9 mouse cellular contexts compared by ENCODE assay signal in the genomic region with DNA sequence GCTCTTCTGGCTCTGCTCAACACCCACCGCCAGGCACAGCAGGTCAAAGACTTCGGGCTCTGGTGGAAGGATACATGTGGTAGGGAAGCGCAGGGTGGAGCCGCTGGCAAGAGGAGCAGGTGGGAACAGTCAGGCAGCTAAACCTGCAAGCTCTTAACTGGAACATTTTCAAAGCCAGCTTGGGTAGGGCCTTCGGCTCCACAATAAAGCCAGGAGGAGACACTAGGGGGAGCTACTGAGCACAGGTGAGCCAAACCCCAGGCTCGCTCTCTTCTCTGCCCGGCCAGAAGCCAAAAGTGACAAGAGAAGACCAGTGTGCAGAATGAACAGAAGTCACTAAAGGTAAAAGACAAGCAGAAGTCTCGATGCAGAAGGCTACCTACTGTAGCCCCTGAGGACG. TPM values are rescaled to one million over a fixed set of nuclear protein-coding genes. Genes with fewer than 3 reads are reported as not detected.
DNase-seq lines count a peak whose midpoint lies in the region; ATAC-seq and TF ChIP-seq lines count a peak whose summit lies in the region.
"Had no signal": no experiment of that assay in that cellular context is flagged by ENCODE, and none has a peak within 500 bp of the region (broad histone marks: within the 10 kb centered on the region; RNA-seq: fewer than 3 reads in every experiment).

No protein-coding gene starts in this region.

- 93% methylated on average over 9 of the region's 9 CpGs for WGBS in heart, postnatal 0 days
- WGBS in embryonic facial prominence, embryonic 14.5 days, result 86% methylated on average over 9 of the region's 9 CpGs
- WGBS in hindbrain, embryonic 13.5 days, result 86% methylated on average over 9 of the region's 9 CpGs

- H3K9ac ChIP-seq in heart, postnatal 0 days (replicated peaks; ENCODE audit: low read depth, low read length), result no peak overlapping the region
- no peak overlapping the region for H3K9ac ChIP-seq in embryonic facial prominence, embryonic 14.5 days (ENCODE audit: low read depth, low read length)
- H3K9ac ChIP-seq in hindbrain, embryonic 13.5 days, result no peak overlapping the region

- no peak for TF ChIP-seq EP300 in heart, postnatal 0 days (IDR thresholded peaks at IDR 0.05; ENCODE audit: low read depth)

- no peaks in the 10 kb centered on the region for H3K4me1 ChIP-seq in heart, postnatal 0 days (ENCODE audit: control insufficient read depth, insufficient read depth)
- no peaks in the 10 kb centered on the region for H3K4me1 ChIP-seq in embryonic facial prominence, embryonic 14.5 days (ENCODE audit: control insufficient read depth, insufficient read depth, low read length)
- no peaks in the 10 kb centered on the region for H3K4me1 ChIP-seq in hindbrain, embryonic 13.5 days (replicated peaks)

- ATAC-seq in heart, postnatal 0 days (ENCODE audit: insufficient read depth, low read depth), result no peak
- no peak for ATAC-seq in embryonic facial prominence, embryonic 14.5 days (ENCODE audit: low read depth)
- ATAC-seq in hindbrain, embryonic 13.5 days (ENCODE audit: low FRiP score), result no peak

- peaks cover 65% of the 10 kb centered on the region for H3K36me3 ChIP-seq in heart, postnatal 0 days (replicated peaks; ENCODE audit: control insufficient read depth, insufficient read depth, low read length)
- peaks cover 67% of the 10 kb centered on the region for H3K36me3 ChIP-seq in embryonic facial prominence, embryonic 14.5 days (ENCODE audit: control insufficient read depth, insufficient read depth, low read length)
- H3K36me3 ChIP-seq in hindbrain, embryonic 13.5 days, result peaks cover 61% of the 10 kb centered on the region

- no peak for DNase-seq in heart, postnatal 0 days (ENCODE audit: low spot score)
- no peak for DNase-seq in heart, adult 9 months (ENCODE audit: low spot score in 2 of 2)
- peak; percentile 40 for DNase-seq in A20 (ENCODE audit: low read depth, low spot score)
- DNase-seq in brain, adult 2 months (ENCODE audit: low read depth, low spot score), result peak; percentile 71
- DNase-seq in embryonic facial prominence, embryonic 14.5 days (ENCODE audit: low spot score), result peak; percentile 9
- peak; percentile 31 for DNase-seq in lung, postnatal 10 days
- DNase-seq in ovary, postnatal 10 days (ENCODE audit: low spot score), result no peak

- no peak overlapping the region for H3K4me2 ChIP-seq in heart, postnatal 0 days (ENCODE audit: low read depth, low read length)
- H3K4me2 ChIP-seq in embryonic facial prominence, embryonic 14.5 days (ENCODE audit: low read depth, low read length), result no peak overlapping the region
- H3K4me2 ChIP-seq in hindbrain, embryonic 13.5 days, result no peak overlapping the region

- TF ChIP-seq CTCF in heart, postnatal 0 days (IDR thresholded peaks at IDR 0.05; ENCODE audit: low read depth), result peak; percentile 36; the same call in 1 of the 2 replicates

- H3K27me3 ChIP-seq in heart, postnatal 0 days (ENCODE audit: control insufficient read depth, insufficient read depth, low read length), result no peaks in the 10 kb centered on the region
- no peaks in the 10 kb centered on the region for H3K27me3 ChIP-seq in embryonic facial prominence, embryonic 14.5 days (replicated peaks; ENCODE audit: control insufficient read depth, insufficient read depth, low read length)
- H3K27me3 ChIP-seq in hindbrain, embryonic 13.5 days, result no peaks in the 10 kb centered on the region

- no peaks in the 10 kb centered on the region for H3K9me3 ChIP-seq in heart, postnatal 0 days (replicated peaks; ENCODE audit: control insufficient read depth, low read length)
- H3K9me3 ChIP-seq in embryonic facial prominence, embryonic 14.5 days (ENCODE audit: control insufficient read depth, low read length), result no peaks in the 10 kb centered on the region
- no peaks in the 10 kb centered on the region for H3K9me3 ChIP-seq in hindbrain, embryonic 13.5 days

- H3K27ac ChIP-seq in heart, postnatal 0 days (ENCODE audit: low read depth), result no peak overlapping the region
- H3K27ac ChIP-seq in embryonic facial prominence, embryonic 14.5 days (replicated peaks; ENCODE audit: low read depth, low read length), result no peak overlapping the region
- no peak overlapping the region for H3K27ac ChIP-seq in hindbrain, embryonic 13.5 days

- H3K4me3 ChIP-seq in heart, postnatal 0 days (ENCODE audit: low read depth, low read length), result no peak overlapping the region
- H3K4me3 ChIP-seq in embryonic facial prominence, embryonic 14.5 days (ENCODE audit: low read depth, low read length), result no peak overlapping the region
- no peak overlapping the region for H3K4me3 ChIP-seq in hindbrain, embryonic 13.5 days

RNA-seq across cellular contexts. Expression of gene Dip2a, which starts 46.7 kb away (rescaled TPM):
- total RNA-seq in heart, postnatal 0 days (2014; rRNA removed; ENCODE audit: low replicate concordance), result 23.8 and 47.4 TPM in 2 replicates
- 4.3 and 5.7 TPM in 2 replicates for polyA plus RNA-seq in heart, postnatal 0 days (2015; fragmentation: Nextera tagmentation; extraction: Ambion mirVana)
- polyA plus RNA-seq in embryonic facial prominence, embryonic 14.5 days (2014; fragmentation: Nextera tagmentation; extraction: Ambion mirVana), result 6.0 and 7.7 TPM in 2 replicates
- polyA plus RNA-seq in hindbrain, embryonic 13.5 days (2015; fragmentation: Nextera tagmentation; extraction: Ambion mirVana), result 14.9 and 16.5 TPM in 2 replicates

RNA-seq across cellular contexts. Expression of gene AC141477.1, which starts 48.5 kb away (rescaled TPM):
- not detected in 2 replicates for total RNA-seq in heart, postnatal 0 days (2014; rRNA removed; ENCODE audit: low replicate concordance)
- 1.6 TPM in 1 of 2 replicates, not detected in the other for polyA plus RNA-seq in heart, postnatal 0 days (2015; fragmentation: Nextera tagmentation; extraction: Ambion mirVana)
- polyA plus RNA-seq in embryonic facial prominence, embryonic 14.5 days (2014; fragmentation: Nextera tagmentation; extraction: Ambion mirVana), result not detected in 2 replicates
- polyA plus RNA-seq in hindbrain, embryonic 13.5 days (2015; fragmentation: Nextera tagmentation; extraction: Ambion mirVana), result not detected in 2 replicates
- total RNA-seq: heart, postnatal 36 days had no signal

RNA-seq across cellular contexts. Expression of gene Pcnt, which starts 50.8 kb away (rescaled TPM):
- 17.6 and 39.4 TPM in 2 replicates for total RNA-seq in heart, postnatal 0 days (2014; rRNA removed; ENCODE audit: low replicate concordance)
- 9.0 and 9.5 TPM in 2 replicates for polyA plus RNA-seq in heart, postnatal 0 days (2015; fragmentation: Nextera tagmentation; extraction: Ambion mirVana)
- polyA plus RNA-seq in embryonic facial prominence, embryonic 14.5 days (2014; fragmentation: Nextera tagmentation; extraction: Ambion mirVana), result 17.5 and 19.1 TPM in 2 replicates
- 8.1 and 8.8 TPM in 2 replicates for polyA plus RNA-seq in hindbrain, embryonic 13.5 days (2015; fragmentation: Nextera tagmentation; extraction: Ambion mirVana)

RNA-seq across cellular contexts. Expression of gene 2610028H24Rik, which starts 57.1 kb away (rescaled TPM):
- total RNA-seq in heart, postnatal 0 days (2014; rRNA removed; ENCODE audit: low replicate concordance), result not detected in 2 replicates
- polyA plus RNA-seq in heart, postnatal 0 days (2015; fragmentation: Nextera tagmentation; extraction: Ambion mirVana), result 0.47 TPM in 1 of 2 replicates, not detected in the other
- 0.25 and 2.2 TPM in 2 replicates for polyA plus RNA-seq in embryonic facial prominence, embryonic 14.5 days (2014; fragmentation: Nextera tagmentation; extraction: Ambion mirVana)
- polyA plus RNA-seq in hindbrain, embryonic 13.5 days (2015; fragmentation: Nextera tagmentation; extraction: Ambion mirVana), result not detected in 2 replicates

Comparison
In these comparisons a context has a peak if more than half of its experiments do, and no peak if none do; other contexts are left out.
1. DNase-seq: peak in A20 (single experiment), brain, adult 2 months (single experiment), embryonic facial prominence, embryonic 14.5 days (single experiment) and lung, postnatal 10 days (single experiment); none in heart, postnatal 0 days (single experiment), heart, adult 9 months (0 of 2) and ovary, postnatal 10 days (single experiment).